Mouse (Mus musculus): ENCODE data around the gene Tmco5b. TPM values are rescaled to one million over a fixed set of nuclear protein-coding genes. Genes with fewer than 3 reads are reported as not detected.

Tmco5b gene
- polyA plus RNA-seq, 1 experiment from 2014 or later = 0.20 TPM

- no peak for ATAC-seq (ENCODE audit: insufficient number of reproducible peaks, insufficient read depth, low FRiP score, low read depth)
- Histone ChIP-seq H3K9me3 (ENCODE audit: control insufficient read depth, low read depth, low read length) (no peaks in the 10 kb centered on the region), H3K4me2 (replicated peaks; ENCODE audit: low read depth, low read length) (no peak overlapping the region), H3K4me1 (ENCODE audit: control insufficient read depth, insufficient read depth, low read length) (no peaks in the 10 kb centered on the region), H3K9ac (replicated peaks; ENCODE audit: low read depth, low read length) (no peak overlapping the region), H3K27ac (ENCODE audit: low read length) (no peak overlapping the region), H3K27me3 (ENCODE audit: control insufficient read depth, insufficient read depth, low read length) (no peaks in the 10 kb centered on the region), H3K36me3 (ENCODE audit: control insufficient read depth, insufficient read depth, low read length) (no peaks in the 10 kb centered on the region), H3K4me3 (ENCODE audit: low read depth, low read length) (no peak overlapping the region)
- 43% methylated on average over 9 of the region's 9 CpGs for WGBS
These were observed 48.4 kb downstream of the Tmco5b start for GRCm38 (mm10) chr2:113333799-113334541.

DNA sequence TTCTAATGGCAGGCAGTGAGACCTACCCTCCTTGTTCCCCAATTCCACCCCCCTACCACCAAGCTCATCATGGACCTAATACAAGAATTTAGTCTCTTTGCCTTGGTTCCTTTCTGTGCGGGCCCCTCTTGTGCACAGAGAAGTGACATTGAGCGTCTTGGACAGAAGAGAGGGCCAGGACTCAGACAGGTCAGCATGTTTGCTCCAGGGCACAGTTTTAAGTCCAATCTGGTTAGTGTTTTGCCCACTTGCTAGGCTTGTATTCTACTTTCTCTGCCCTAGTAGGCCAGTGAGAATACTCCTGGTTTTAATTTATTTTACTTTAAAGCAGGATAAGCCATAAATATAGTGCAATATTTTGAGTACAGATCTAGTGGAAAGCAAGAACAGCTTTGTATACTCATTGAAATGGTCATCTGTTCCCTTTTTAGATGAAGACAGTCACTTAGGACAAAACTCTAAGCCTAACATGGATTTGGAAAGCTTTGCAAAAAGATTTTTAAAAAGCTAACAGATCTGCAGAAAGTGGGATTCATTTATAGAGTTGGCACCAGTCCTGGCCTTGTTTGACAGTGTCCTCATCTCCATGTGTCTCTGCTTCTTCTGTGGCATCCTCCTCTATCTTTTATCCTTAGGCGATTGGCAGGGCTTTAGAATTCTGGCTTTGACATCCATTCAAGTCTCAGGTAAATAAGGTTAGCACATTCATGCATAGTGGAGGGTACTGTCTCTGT is 50.2 kb downstream of the Tmco5b start:
- WGBS = 86% methylated on average over 3 of the region's 3 CpGs
- H3K4me1 ChIP-seq (ENCODE audit: control insufficient read depth, insufficient read depth, low read length) = no peaks in the 10 kb centered on the region
- H3K36me3 ChIP-seq (ENCODE audit: control insufficient read depth, insufficient read depth, low read length) = no peaks in the 10 kb centered on the region
- no peaks in the 10 kb centered on the region for H3K27me3 ChIP-seq (ENCODE audit: control insufficient read depth, insufficient read depth, low read length)
- H3K27ac ChIP-seq (ENCODE audit: low read length) = no peak overlapping the region
- H3K4me3 ChIP-seq (ENCODE audit: low read depth, low read length) = no peak overlapping the region
- ATAC-seq (ENCODE audit: insufficient number of reproducible peaks, insufficient read depth, low FRiP score, low read depth) = no peak
- no peak overlapping the region for H3K9ac ChIP-seq (replicated peaks; ENCODE audit: low read depth, low read length)
- no peak overlapping the region for H3K4me2 ChIP-seq (replicated peaks; ENCODE audit: low read depth, low read length)
- no peaks in the 10 kb centered on the region for H3K9me3 ChIP-seq (ENCODE audit: control insufficient read depth, low read depth, low read length)

DNA sequence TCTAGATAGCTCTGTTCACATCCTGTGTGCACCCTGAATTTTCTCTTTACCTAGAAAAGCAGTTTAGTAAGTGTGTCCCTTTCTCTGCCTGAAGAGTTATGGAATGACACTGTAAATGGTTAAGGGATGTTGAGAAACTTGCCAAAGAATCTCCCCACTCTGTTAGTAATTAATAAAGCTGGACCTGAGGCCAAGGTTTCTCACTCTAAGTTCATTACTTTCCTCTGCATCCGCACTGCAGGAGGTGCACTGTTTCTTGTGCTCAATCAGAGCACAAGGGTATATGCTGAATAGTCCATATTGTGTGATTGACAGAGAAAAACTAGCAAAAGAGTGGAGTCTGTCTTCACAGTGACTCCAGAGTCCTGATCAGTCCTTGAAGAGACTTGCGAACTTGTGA is 59.0 kb downstream of the Tmco5b start:
- 82% methylated on average over 2 of the region's 2 CpGs for WGBS
- Histone ChIP-seq H3K36me3 (ENCODE audit: control insufficient read depth, insufficient read depth, low read length) (no peaks in the 10 kb centered on the region), H3K4me1 (ENCODE audit: control insufficient read depth, insufficient read depth, low read length) (no peaks in the 10 kb centered on the region), H3K4me3 (ENCODE audit: low read depth, low read length) (no peak overlapping the region), H3K27ac (ENCODE audit: low read length) (no peak overlapping the region), H3K4me2 (replicated peaks; ENCODE audit: low read depth, low read length) (no peak overlapping the region), H3K27me3 (ENCODE audit: control insufficient read depth, insufficient read depth, low read length) (no peaks in the 10 kb centered on the region), H3K9me3 (ENCODE audit: control insufficient read depth, low read depth, low read length) (no peaks in the 10 kb centered on the region), H3K9ac (replicated peaks; ENCODE audit: low read depth, low read length) (no peak overlapping the region)
- no peak for ATAC-seq (ENCODE audit: insufficient number of reproducible peaks, insufficient read depth, low FRiP score, low read depth)

Other genes starting within 250 kb of the Tmco5b start
- gene Ryr3, start 68.6 kb upstream of the Tmco5b start, polyA plus RNA-seq (2014; fragmentation: Nextera tagmentation; extraction: Ambion mirVana) = 7.8 and 10.8 TPM in 2 replicates
- gene Fmn1, start 42.0 kb downstream of the Tmco5b start, polyA plus RNA-seq (2014; fragmentation: Nextera tagmentation; extraction: Ambion mirVana) = 6.0 and 7.8 TPM in 2 replicates

Measured in stomach, embryonic 14.5 days (tissue).